Comparison of ENCODE assay signal across 10 mouse cellular contexts in the genomic region with DNA sequence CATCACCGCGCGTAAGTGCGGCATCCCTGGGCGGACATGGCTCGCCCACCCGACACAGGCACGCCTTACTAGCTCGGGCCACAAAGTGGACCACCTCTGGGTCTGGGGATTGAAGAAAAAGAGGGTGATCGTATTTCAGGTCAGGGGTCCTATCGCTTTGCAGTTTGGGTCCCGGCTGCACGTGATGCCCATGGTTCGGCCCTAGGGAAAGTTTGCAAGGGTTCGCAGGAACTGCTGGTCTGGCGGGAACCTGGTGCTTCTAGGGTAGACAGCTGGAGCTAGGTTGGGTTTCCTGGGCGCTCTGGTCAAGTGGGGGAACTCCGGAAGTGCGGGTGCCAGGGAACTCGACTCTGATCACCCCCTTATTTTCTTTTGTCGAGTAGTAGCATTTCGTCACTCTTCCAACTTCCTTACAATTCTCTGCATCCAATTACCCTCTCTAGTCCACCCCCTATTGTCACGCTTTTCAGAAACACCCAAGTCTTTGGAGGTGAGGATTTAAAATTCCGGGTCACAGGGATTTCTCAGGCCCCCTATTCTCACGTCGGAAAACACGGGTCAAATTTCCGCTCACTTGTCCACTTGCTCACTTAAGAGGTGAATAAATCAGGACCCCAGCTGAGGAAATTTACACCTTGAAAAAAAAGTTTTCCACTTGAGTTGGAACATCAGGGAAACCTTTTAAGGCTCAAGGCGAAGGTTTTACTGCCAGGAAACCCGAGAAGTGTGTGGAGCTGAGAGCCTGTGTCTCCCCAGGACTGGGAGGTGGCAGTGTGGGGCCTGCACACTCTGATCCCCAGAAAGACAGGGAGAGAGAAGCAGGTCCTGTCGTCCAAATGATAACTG. TPM values are rescaled to one million over a fixed set of nuclear protein-coding genes. Genes with fewer than 3 reads are reported as not detected.
DNase-seq lines count a peak whose midpoint lies in the region; ATAC-seq and TF ChIP-seq lines count a peak whose summit lies in the region.
"Had no signal": no experiment of that assay in that cellular context is flagged by ENCODE, and none has a peak within 500 bp of the region (broad histone marks: within the 10 kb centered on the region; RNA-seq: fewer than 3 reads in every experiment).

No protein-coding gene starts in this region.

- DNase-seq in left cerebral cortex, adult 2 months (ENCODE audit: extremely low spot score in 1 of 2, low spot score in 2 of 2), result no peak
- no peak for DNase-seq in left cerebral cortex, adult 18-20 months (ENCODE audit: low spot score in 2 of 2)
- peak; percentile 11 for DNase-seq in embryonic facial prominence, embryonic 14.5 days (ENCODE audit: low spot score)
- peak; percentile 46 for DNase-seq in limb, embryonic 10.5 days (ENCODE audit: low spot score)
- no peak for DNase-seq in layer of hippocampus, postnatal 14 days (ENCODE audit: low spot score in 2 of 2)
- DNase-seq in retina, postnatal 1 day, result no peak
- DNase-seq in retina, embryonic 14.5 days (ENCODE audit: low spot score), result no peak

- ATAC-seq in embryonic facial prominence, embryonic 14.5 days (ENCODE audit: low read depth), result peak; percentile 22; the same call in 1 of the 2 replicates
- ATAC-seq in neural tube, embryonic 13.5 days (ENCODE audit: low read depth), result 0 out of 2 replicates have a peak, but pooled peaks have one; percentile 6

- intact Hi-C loops in left cerebral cortex, adult 2 months (cut with DNase I), result loop anchor here (5.0 kb wide), 1 partner anchor 77 kb away; no protein-coding TSS in a partner anchor

- H3K27ac ChIP-seq in left cerebral cortex, adult 2 months, result no peak overlapping the region
- H3K27ac ChIP-seq in embryonic facial prominence, embryonic 14.5 days (replicated peaks; ENCODE audit: low read depth, low read length), result no peak overlapping the region
- peak overlapping the region; percentile 88 for H3K27ac ChIP-seq in limb, embryonic 10.5 days
- H3K27ac ChIP-seq in neural tube, embryonic 13.5 days (replicated peaks), result no peak overlapping the region
- H3K27ac ChIP-seq: macrophage had no signal

- peak overlapping the region; percentile 95 for H3K4me2 ChIP-seq in embryonic facial prominence, embryonic 14.5 days (ENCODE audit: low read depth, low read length)
- H3K4me2 ChIP-seq in neural tube, embryonic 13.5 days, result peak overlapping the region; percentile 87

- peak overlapping the region; percentile 27 for H3K4me3 ChIP-seq in left cerebral cortex, adult 2 months
- peak overlapping the region; percentile 56 for H3K4me3 ChIP-seq in embryonic facial prominence, embryonic 14.5 days (ENCODE audit: low read depth, low read length)
- peak overlapping the region; percentile 68 for H3K4me3 ChIP-seq in limb, embryonic 10.5 days
- peak overlapping the region; percentile 49 for H3K4me3 ChIP-seq in neural tube, embryonic 13.5 days

- H3K4me1 ChIP-seq in embryonic facial prominence, embryonic 14.5 days (ENCODE audit: control insufficient read depth, insufficient read depth, low read length), result peaks cover 9% of the 10 kb centered on the region; the same call in 1 of the 2 replicates
- H3K4me1 ChIP-seq in limb, embryonic 10.5 days, result peaks cover 54% of the 10 kb centered on the region
- peaks cover 25% of the 10 kb centered on the region for H3K4me1 ChIP-seq in neural tube, embryonic 13.5 days (replicated peaks)

- no peak for TF ChIP-seq CTCF in left cerebral cortex, adult 2 months (IDR thresholded peaks at IDR 0.05)

- 5% methylated on average over 22 of the region's 31 CpGs for WGBS in embryonic facial prominence, embryonic 14.5 days
- WGBS in limb, embryonic 10.5 days, result under 1% methylated on average over 31 of the region's 31 CpGs
- WGBS in neural tube, embryonic 13.5 days, result 3% methylated on average over 31 of the region's 31 CpGs

- H3K27me3 ChIP-seq in embryonic facial prominence, embryonic 14.5 days (replicated peaks; ENCODE audit: control insufficient read depth, insufficient read depth, low read length), result peaks cover 71% of the 10 kb centered on the region
- H3K27me3 ChIP-seq in limb, embryonic 10.5 days (ENCODE audit: low read depth, poor library complexity, severe bottlenecking), result peaks cover 49% of the 10 kb centered on the region
- H3K27me3 ChIP-seq in neural tube, embryonic 13.5 days, result peaks cover 74% of the 10 kb centered on the region

- H3K9me3 ChIP-seq in embryonic facial prominence, embryonic 14.5 days (ENCODE audit: control insufficient read depth, low read length), result no peaks in the 10 kb centered on the region
- no peaks in the 10 kb centered on the region for H3K9me3 ChIP-seq in limb, embryonic 10.5 days (replicated peaks)
- H3K9me3 ChIP-seq in neural tube, embryonic 13.5 days, result no peaks in the 10 kb centered on the region

- no peaks in the 10 kb centered on the region for H3K36me3 ChIP-seq in embryonic facial prominence, embryonic 14.5 days (ENCODE audit: control insufficient read depth, insufficient read depth, low read length)
- peaks cover 5% of the 10 kb centered on the region; the same call in 1 of the 2 replicates for H3K36me3 ChIP-seq in limb, embryonic 10.5 days
- no peaks in the 10 kb centered on the region for H3K36me3 ChIP-seq in neural tube, embryonic 13.5 days

- peak overlapping the region; percentile 62 for H3K9ac ChIP-seq in embryonic facial prominence, embryonic 14.5 days (ENCODE audit: low read depth, low read length)
- H3K9ac ChIP-seq in neural tube, embryonic 13.5 days, result peak overlapping the region; percentile 68

RNA-seq across cellular contexts. Expression of a gene that starts 1.2 kb away (rescaled TPM):
- total RNA-seq in left cerebral cortex, adult 2 months (2021), result 1 to 10 TPM in 1 of 2 experiments, under 1 TPM in 1; 0.87 to 1.1 TPM
- 1 to 10 TPM; 1.1 to 1.2 TPM for total RNA-seq in left cerebral cortex, adult 18-20 months (2021)
- 9.4 and 10.6 TPM in 2 replicates for polyA plus RNA-seq in embryonic facial prominence, embryonic 14.5 days (2014; fragmentation: Nextera tagmentation; extraction: Ambion mirVana)
- polyA plus RNA-seq in limb, embryonic 10.5 days (2016; fragmentation: Nextera tagmentation; extraction: Ambion mirVana), result 4.8 and 5.2 TPM in 2 replicates
- 4.3 and 4.5 TPM in 2 replicates for polyA plus RNA-seq in neural tube, embryonic 13.5 days (2015; fragmentation: Nextera tagmentation; extraction: Ambion mirVana)
- under 1 TPM; 0.21 to 0.23 TPM for total RNA-seq in layer of hippocampus, postnatal 14 days (2021)
- total RNA-seq: common myeloid progenitor, adult 5-6 weeks had no signal
- polyA plus RNA-seq: macrophage had no signal

Comparison
In these comparisons a context has a peak if more than half of its experiments do, and no peak if none do; other contexts are left out.
1. DNase-seq: peak in embryonic facial prominence, embryonic 14.5 days (single experiment) and limb, embryonic 10.5 days (single experiment); none in left cerebral cortex, adult 2 months (0 of 2), left cerebral cortex, adult 18-20 months (0 of 2), layer of hippocampus, postnatal 14 days (0 of 2), retina, postnatal 1 day (single experiment) and retina, embryonic 14.5 days (single experiment).
2. Peak in every context shown above with its lines, with median percentiles within 50 percentile points of each other: H3K4me3 ChIP-seq.